Mouse (Mus musculus) cortical plate, adult 2 months (tissue): ENCODE data around the gene Alpl.

Experiments used
- CTCF ChIP-seq: fragments of 200-500 bp; IDR thresholded peaks from 2 replicates; pipeline ENCODE4 v1.5.1; 2011; ENCODE audit warnings: mild to moderate bottlenecking, control low read depth, low read length; ENCODE audit not compliant: insufficient read depth; ENCODE audit errors: extremely low read depth
- POLR2A ChIP-seq: fragments of 200-500 bp; IDR thresholded peaks from 2 replicates; pipeline ENCODE4 v1.6.1; 2011; ENCODE audit warnings: mild to moderate bottlenecking, low read length, control low read depth; ENCODE audit not compliant: insufficient read depth; ENCODE audit errors: extremely low read depth

- TF ChIP-seq POLR2A (no peak), CTCF (no peak)
Observed at GRCm38 (mm10) chr4:137836741-137837140, 40.6 kb upstream of the Alpl start.
